Mouse (Mus musculus) forebrain, postnatal 0 days (tissue): ENCODE measurements around the gene 1700125H20Rik. TPM values are rescaled to one million over a fixed set of nuclear protein-coding genes. Genes with fewer than 3 reads are reported as not detected.
A peak's percentile ranks its signal among the peaks of the same experiment; 100 is the strongest.

Experiments used
- ATAC-seq: fragments of 200-750 bp; cut with Nextera tagmentation; 2 replicates; pipeline ENCODE4 v1.8.0; 2017; ENCODE audit warnings: mild to moderate bottlenecking, moderate library complexity
- DNase-seq: peaks from one replicate; pipeline ENCODE4 v3.0.0-alpha.2; 2015
- H3K27ac ChIP-seq: fragments of 300-500 bp; sonication (generic); 2 replicates; pipeline ENCODE4 v1.5.1; 2014; ENCODE audit warnings: low read depth, mild to moderate bottlenecking, antibody characterized with exemption, low read length, moderate library complexity, mixed read lengths
- H3K27me3 ChIP-seq: fragments of 300-500 bp; sonication (generic); 2 replicates; pipeline ENCODE4 v1.6.1; 2014; ENCODE audit warnings: mild to moderate bottlenecking, low read length, mixed read lengths; ENCODE audit not compliant: insufficient read depth
- H3K36me3 ChIP-seq: fragments of 300-500 bp; sonication (generic); 2 replicates; pipeline ENCODE4 v1.6.1; 2014; ENCODE audit warnings: mild to moderate bottlenecking, moderate library complexity; ENCODE audit not compliant: insufficient read depth
- H3K4me1 ChIP-seq: fragments of 300-500 bp; sonication (generic); 2 replicates; pipeline ENCODE4 v1.6.1; 2014; ENCODE audit warnings: antibody characterized with exemption; ENCODE audit not compliant: insufficient read depth
- H3K4me2 ChIP-seq: fragments of 300-500 bp; sonication (generic); 2 replicates; pipeline ENCODE4 v1.6.1; 2014; ENCODE audit warnings: low read depth, mild to moderate bottlenecking, moderate library complexity
- H3K4me3 ChIP-seq: fragments of 300-500 bp; sonication (generic); 2 replicates; pipeline ENCODE4 v1.5.1; 2014; ENCODE audit warnings: low read depth, low read length, mixed read lengths
- H3K9ac ChIP-seq: fragments of 300-500 bp; sonication (generic); 2 replicates; pipeline ENCODE4 v1.6.1; 2014; ENCODE audit warnings: mild to moderate bottlenecking
- H3K9me3 ChIP-seq: fragments of 300-500 bp; sonication (generic); 2 replicates; pipeline ENCODE4 v1.6.1; 2016; ENCODE audit warnings: low read length
- CTCF ChIP-seq: sonication (generic); IDR thresholded peaks from 2 replicates; pipeline ENCODE4 v1.5.1; 2016; ENCODE audit warnings: antibody characterized with exemption, control low read depth, low read depth
- WGBS: fragments of 180-500 bp; shearing (Covaris S2); extraction: QIAGEN DNeasy Blood & Tissue Kit; methylation state at CpG from one replicate; pipeline ENCODE4 v1.1.7; 2014; 5-methylcytosine and 5-hydroxymethylcytosine counted together
- polyA plus RNA-seq: library from polyadenylated mRNA; unstranded; fragments of >200 nt; fragmentation: Nextera tagmentation; extraction: Ambion mirVana; gene quantifications from 2 replicates; pipeline ENCODE4 v1.2.1, GENCODE M21; 2015
- total RNA-seq: library from RNA; depleted of rRNA; stranded (reverse); fragments of >200 nt; gene quantifications from 2 replicates; pipeline ENCODE4 v1.2.3, GENCODE M21; 2014

The 1700125H20Rik gene
- total and polyA plus RNA-seq, 2 experiments from 2014 or later = 2.8 to 3.4 TPM

DNA sequence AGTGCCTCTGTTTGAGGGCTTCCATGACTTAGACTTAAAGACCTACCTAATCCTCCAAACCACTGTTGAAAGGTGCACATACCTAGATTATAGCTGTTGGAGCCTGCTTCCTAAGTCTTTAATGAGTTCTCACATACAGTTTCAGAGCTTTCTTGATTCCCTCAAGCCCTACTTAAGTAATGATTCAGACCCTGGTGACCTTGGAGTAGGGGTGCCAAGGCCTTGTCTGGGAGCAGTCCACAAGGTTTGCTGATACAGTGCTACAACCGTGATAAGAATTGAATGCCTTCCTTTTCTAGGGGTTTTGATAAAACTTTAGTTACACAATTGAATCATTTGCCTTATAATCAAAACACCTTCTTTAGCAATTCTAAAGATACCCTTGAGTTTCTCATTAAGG, 2.7 kb upstream of the 1700125H20Rik start:
- no peak overlapping the region for H3K4me2 ChIP-seq
- no peak overlapping the region for H3K27ac ChIP-seq
- no peaks in the 10 kb centered on the region for H3K27me3 ChIP-seq
- H3K9ac ChIP-seq = no peak overlapping the region
- H3K9me3 ChIP-seq = no peaks in the 10 kb centered on the region
- 0 out of 2 replicates have a peak, but pooled peaks cover 6% of the 10 kb centered on the region for H3K4me1 ChIP-seq
- H3K36me3 ChIP-seq = no peaks in the 10 kb centered on the region
- no peak for DNase-seq
- no peak for TF ChIP-seq CTCF
- ATAC-seq = no peak
- no peak overlapping the region for H3K4me3 ChIP-seq
- 76% methylated on average over 1 of the region's 1 CpGs for WGBS

DNA sequence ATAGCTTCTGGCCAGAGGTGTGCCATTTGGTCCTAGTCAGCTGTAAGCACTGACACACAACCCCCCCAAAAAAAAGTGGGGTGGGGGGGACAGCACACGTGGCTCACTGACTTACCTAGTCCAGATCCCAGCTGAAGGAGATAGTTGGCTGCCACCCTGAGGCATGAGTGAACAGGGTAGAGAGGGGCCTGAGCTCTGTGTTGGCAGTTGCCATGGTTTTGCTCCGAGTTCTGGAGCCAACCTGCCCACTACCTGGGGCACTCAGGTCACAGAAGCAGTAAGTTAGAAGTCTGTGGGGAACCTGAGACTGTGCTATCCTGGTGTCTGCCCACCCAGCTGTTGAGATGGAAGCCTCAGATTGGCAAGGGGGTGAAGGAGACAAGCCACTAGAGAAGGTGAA, 629 bp downstream of the 1700125H20Rik start:
- Histone ChIP-seq H3K9ac (no peak overlapping the region), H3K36me3 (no peaks in the 10 kb centered on the region), H3K4me2 (no peak overlapping the region), H3K27ac (no peak overlapping the region), H3K9me3 (no peaks in the 10 kb centered on the region), H3K27me3 (no peaks in the 10 kb centered on the region), H3K4me1 (0 out of 2 replicates have a peak, but pooled peaks cover 6% of the 10 kb centered on the region), H3K4me3 (no peak overlapping the region)
- WGBS = 52% methylated on average over 2 of the region's 2 CpGs
- TF ChIP-seq CTCF = no peak
- ATAC-seq (no peak), DNase-seq (no peak)

DNA sequence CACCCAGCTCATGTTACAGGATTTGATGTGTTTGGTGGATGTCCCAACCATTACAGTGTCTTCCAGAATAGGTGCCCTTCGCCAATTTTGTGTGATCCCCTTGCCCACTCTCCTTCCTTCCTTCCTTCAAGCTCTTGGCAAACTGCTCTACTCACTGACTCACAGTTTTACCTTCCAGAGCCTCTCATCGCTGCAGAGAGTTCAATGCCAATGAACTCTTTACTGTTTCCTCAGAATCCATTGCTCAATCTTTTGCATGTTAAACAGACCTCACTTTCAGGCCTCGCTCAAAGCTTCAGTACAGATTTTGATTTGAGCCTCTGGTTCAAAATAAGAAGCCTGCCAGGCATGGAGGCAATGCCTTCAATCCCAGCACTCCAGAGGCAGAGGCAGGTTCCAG, 5.7 kb downstream of the 1700125H20Rik start:
- no peaks in the 10 kb centered on the region for H3K36me3 ChIP-seq
- H3K9ac ChIP-seq = no peak overlapping the region
- no peaks in the 10 kb centered on the region for H3K4me1 ChIP-seq
- no peaks in the 10 kb centered on the region for H3K27me3 ChIP-seq
- H3K27ac ChIP-seq = no peak overlapping the region
- no peak for TF ChIP-seq CTCF
- DNase-seq = no peak
- H3K4me3 ChIP-seq = no peak overlapping the region
- H3K9me3 ChIP-seq = no peaks in the 10 kb centered on the region
- WGBS = 84% methylated on average over 3 of the region's 3 CpGs
- ATAC-seq = no peak
- H3K4me2 ChIP-seq = no peak overlapping the region

DNA sequence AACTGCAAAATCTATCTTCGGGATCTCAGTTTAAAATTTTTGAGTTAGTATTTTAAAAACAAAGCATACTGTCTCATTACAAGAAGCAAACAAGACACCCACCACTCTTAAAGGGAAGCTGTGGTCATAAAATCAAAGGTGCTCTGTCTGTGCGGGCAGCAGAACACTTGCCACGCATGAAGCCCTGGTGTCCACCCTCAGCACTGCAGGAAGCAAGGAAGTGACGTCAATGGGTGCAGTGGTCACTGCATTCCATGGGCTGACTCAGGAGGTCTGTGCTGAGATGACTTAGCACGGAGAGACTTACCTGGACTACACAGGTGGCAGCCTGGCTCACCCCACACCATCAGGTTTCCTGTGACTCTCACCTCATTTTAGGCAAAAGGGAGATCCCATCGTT, 7.6 kb downstream of the 1700125H20Rik start:
- Histone ChIP-seq H3K27ac (no peak overlapping the region), H3K4me2 (no peak overlapping the region), H3K9me3 (no peaks in the 10 kb centered on the region), H3K4me1 (no peaks in the 10 kb centered on the region), H3K4me3 (no peak overlapping the region), H3K27me3 (no peaks in the 10 kb centered on the region), H3K36me3 (no peaks in the 10 kb centered on the region), H3K9ac (no peak overlapping the region)
- DNase-seq (no peak), ATAC-seq (no peak)
- WGBS = 83% methylated on average over 6 of the region's 6 CpGs
- TF ChIP-seq CTCF = no peak

DNA sequence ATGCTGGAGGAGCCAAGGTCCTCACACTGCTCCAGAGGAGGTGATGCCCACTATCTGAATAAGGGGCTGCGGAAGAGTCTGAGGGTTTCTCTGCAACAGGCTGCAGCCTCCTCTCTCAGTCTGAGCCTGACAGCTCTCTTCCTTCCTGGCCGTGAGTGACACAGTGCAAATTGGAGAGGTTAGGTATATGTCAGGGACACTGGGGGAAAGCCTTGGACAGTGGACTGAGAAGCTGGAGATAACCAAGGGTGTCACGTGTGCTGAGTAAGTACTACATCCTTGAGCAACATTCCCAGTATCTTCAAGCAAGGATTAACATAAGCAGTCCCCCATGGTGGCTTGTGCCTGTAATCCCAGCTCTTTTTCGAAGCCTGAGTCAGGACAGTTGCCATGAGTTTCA, 8.2 kb downstream of the 1700125H20Rik start:
- H3K36me3 ChIP-seq = no peaks in the 10 kb centered on the region
- no peak overlapping the region for H3K27ac ChIP-seq
- H3K4me3 ChIP-seq = no peak overlapping the region
- no peaks in the 10 kb centered on the region for H3K4me1 ChIP-seq
- WGBS = 90% methylated on average over 4 of the region's 4 CpGs
- DNase-seq (no peak), ATAC-seq (no peak)
- H3K9ac ChIP-seq = no peak overlapping the region
- H3K9me3 ChIP-seq = no peaks in the 10 kb centered on the region
- H3K27me3 ChIP-seq = no peaks in the 10 kb centered on the region
- no peak overlapping the region for H3K4me2 ChIP-seq
- no peak for TF ChIP-seq CTCF

DNA sequence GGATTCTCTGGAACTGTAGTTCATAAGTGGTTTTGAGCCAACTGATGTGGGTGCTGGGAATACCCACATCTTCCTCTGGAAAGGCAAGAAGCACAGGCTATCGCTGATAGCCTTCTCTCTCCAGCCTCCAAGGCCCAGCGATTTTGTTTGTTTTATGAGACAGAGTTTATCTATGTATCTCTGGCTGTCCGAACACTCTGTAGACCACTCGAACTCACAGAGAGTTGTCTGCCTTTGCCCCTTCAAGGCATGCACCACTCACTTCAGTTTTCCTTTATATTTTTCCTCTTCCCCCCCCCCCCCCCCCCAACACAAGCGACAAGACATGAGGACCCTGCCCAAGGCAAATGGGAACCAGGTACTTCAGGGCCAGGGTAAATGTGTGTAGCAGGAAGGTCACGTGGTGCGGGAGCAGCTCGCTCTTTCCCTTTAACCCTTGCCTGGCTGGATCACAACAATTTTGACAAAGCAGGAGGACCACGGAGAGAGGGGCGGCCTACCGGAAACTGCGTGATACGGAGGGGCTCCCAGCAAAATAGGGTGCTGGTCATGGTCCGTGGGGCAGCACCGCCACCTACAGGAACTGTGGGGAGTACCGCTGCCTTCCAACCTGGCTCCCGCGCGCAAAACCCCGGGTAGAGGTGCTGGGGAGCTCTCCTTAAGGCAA, 12.5 kb downstream of the 1700125H20Rik start:
- Histone ChIP-seq H3K4me1 (no peaks in the 10 kb centered on the region), H3K9me3 (no peaks in the 10 kb centered on the region), H3K4me3 (peak overlapping the region; percentile 39), H3K9ac (peak overlapping the region; percentile 44), H3K36me3 (no peaks in the 10 kb centered on the region), H3K27me3 (no peaks in the 10 kb centered on the region), H3K4me2 (peak overlapping the region; percentile 57), H3K27ac (0 out of 2 replicates have a peak overlapping the region, but pooled peaks have one; percentile 9)
- peak; percentile 95 for TF ChIP-seq CTCF
- ATAC-seq = peak; percentile 98
- DNase-seq = peak; percentile 93
- 5% methylated on average over 20 of the region's 20 CpGs for WGBS

DNA sequence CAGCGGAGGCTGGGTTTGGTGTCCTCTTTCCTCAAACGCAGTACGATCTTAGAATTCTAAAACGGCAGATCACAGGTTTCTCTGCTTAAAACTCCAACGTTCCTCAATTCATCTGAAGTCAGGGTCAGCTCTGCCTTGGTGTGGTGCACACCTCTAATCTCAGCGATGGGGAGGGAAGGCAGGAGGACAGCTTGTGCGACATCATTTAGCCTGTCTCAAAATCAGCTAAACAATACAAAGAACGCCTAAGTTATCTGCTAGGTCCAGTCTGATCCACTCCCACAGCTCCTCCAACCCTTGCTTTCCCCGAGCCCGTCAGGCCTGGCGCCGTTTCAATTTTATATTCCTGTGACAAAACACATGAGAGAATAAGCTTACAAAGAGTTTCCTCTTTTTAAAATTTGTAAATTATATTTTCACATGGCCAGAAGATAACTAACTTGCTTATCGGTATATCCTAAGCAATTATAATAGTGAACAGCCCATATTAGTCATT, 13.1 kb downstream of the 1700125H20Rik start:
- no peak for DNase-seq
- ATAC-seq = peak; percentile 21

More for the DNA sequence above, 13.1 kb downstream of the 1700125H20Rik start:
- WGBS = 19% methylated on average over 13 of the region's 13 CpGs
- peak overlapping the region; percentile 44 for H3K9ac ChIP-seq
- TF ChIP-seq CTCF = no peak
- H3K27me3 ChIP-seq = no peaks in the 10 kb centered on the region
- H3K4me1 ChIP-seq = no peaks in the 10 kb centered on the region
- H3K9me3 ChIP-seq = no peaks in the 10 kb centered on the region
- H3K27ac ChIP-seq = 0 out of 2 replicates have a peak overlapping the region, but pooled peaks have one; percentile 9
- peak overlapping the region; percentile 39 for H3K4me3 ChIP-seq
- H3K36me3 ChIP-seq = no peaks in the 10 kb centered on the region
- H3K4me2 ChIP-seq = peak overlapping the region; percentile 57
